Mouse (Mus musculus): ENCODE results near the gene Pus10. TPM values are rescaled to one million over a fixed set of nuclear protein-coding genes. Genes with fewer than 3 reads are reported as not detected.
A peak's percentile ranks its signal among the peaks of the same experiment; 100 is the strongest.

Pus10 gene
- polyA plus RNA-seq, 1 experiment from 2014 or later: 11.1 TPM

- no peaks in the 10 kb centered on the region for H3K4me1 ChIP-seq (ENCODE audit: insufficient read depth, low read depth, low read length)
- H3K4me2 ChIP-seq (replicated peaks; ENCODE audit: low read depth, low read length): no peak overlapping the region
- no peak overlapping the region for H3K27ac ChIP-seq (ENCODE audit: low read length)
- no peaks in the 10 kb centered on the region for H3K27me3 ChIP-seq (replicated peaks; ENCODE audit: insufficient read depth, low read length)
- TF ChIP-seq CTCF (IDR thresholded peaks at IDR 0.05) (no peak), EP300 (IDR thresholded peaks at IDR 0.05) (no peak)
- no peak overlapping the region for H3K4me3 ChIP-seq (ENCODE audit: low read depth, low read length)
- ATAC-seq (no peak), DNase-seq (ENCODE audit: low spot score) (no peak)
- no peaks in the 10 kb centered on the region for H3K9me3 ChIP-seq (ENCODE audit: low read length)
- H3K9ac ChIP-seq (replicated peaks; ENCODE audit: low read depth): no peak overlapping the region
- no peaks in the 10 kb centered on the region for H3K36me3 ChIP-seq (ENCODE audit: insufficient read depth, low read length)
Observed at GRCm38 (mm10) chr11:23647431-23647830, 18.0 kb upstream of the Pus10 start.

GRCm38 (mm10) chr11:23647835-23648234, 17.6 kb upstream of the Pus10 start:
- Histone ChIP-seq H3K4me3 (ENCODE audit: low read depth, low read length) (no peak overlapping the region), H3K36me3 (ENCODE audit: insufficient read depth, low read length) (no peaks in the 10 kb centered on the region), H3K27me3 (replicated peaks; ENCODE audit: insufficient read depth, low read length) (no peaks in the 10 kb centered on the region), H3K27ac (ENCODE audit: low read length) (no peak overlapping the region), H3K9me3 (ENCODE audit: low read length) (no peaks in the 10 kb centered on the region), H3K4me1 (ENCODE audit: insufficient read depth, low read depth, low read length) (no peaks in the 10 kb centered on the region), H3K4me2 (replicated peaks; ENCODE audit: low read depth, low read length) (no peak overlapping the region), H3K9ac (replicated peaks; ENCODE audit: low read depth) (no peak overlapping the region)
- TF ChIP-seq EP300 (IDR thresholded peaks at IDR 0.05): no peak
- TF ChIP-seq CTCF (IDR thresholded peaks at IDR 0.05): no peak
- DNase-seq (ENCODE audit: low spot score) (no peak), ATAC-seq (no peak)
- WGBS: 92% methylated on average over 3 of the region's 3 CpGs

DNA sequence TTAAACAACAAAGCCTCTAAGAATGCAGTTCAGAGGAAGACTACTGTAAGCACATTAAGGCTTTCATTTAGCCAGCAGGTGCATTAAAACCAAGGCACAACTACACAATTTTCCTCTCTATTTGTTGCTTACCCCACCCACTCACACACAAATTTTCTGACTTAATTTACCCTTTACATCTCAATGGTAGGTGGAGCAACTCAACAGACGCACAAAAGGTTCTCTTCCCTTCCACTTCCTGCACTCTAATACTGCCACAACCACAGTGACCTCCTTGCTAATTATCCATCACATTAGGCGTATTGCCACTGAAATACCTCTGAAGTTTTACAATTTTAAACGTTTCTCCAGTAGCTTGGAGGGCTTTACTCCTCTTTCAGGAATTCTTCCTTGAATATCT, 11.8 kb upstream of the Pus10 start:
- no peak overlapping the region for H3K4me3 ChIP-seq (ENCODE audit: low read depth, low read length)
- 73% methylated on average over 3 of the region's 3 CpGs for WGBS
- DNase-seq (ENCODE audit: low spot score): no peak

DNA sequence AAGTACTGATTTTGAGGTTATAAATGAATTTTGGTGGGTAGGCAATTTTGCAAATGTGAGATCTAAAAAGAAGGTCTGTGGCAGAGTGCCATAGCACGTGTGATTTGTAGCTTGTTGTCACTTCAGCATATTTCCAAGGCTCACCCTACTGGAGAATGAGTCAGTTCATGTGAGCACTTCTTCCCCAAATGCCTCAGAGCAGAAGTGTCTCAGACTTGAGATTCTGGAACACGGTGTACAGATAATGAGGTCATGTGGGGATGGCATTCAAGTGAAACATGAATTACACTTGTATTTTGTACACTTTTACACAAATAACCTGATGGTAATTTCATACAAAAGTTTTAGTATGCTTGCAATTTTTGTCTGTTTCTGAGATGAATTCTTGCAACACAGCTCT, 7.7 kb upstream of the Pus10 start:
- H3K9me3 ChIP-seq (ENCODE audit: low read length): no peaks in the 10 kb centered on the region
- TF ChIP-seq EP300 (IDR thresholded peaks at IDR 0.05): peak; percentile 65; the same call in 1 of the 2 replicates
- no peak for TF ChIP-seq CTCF (IDR thresholded peaks at IDR 0.05)
- H3K27ac ChIP-seq (ENCODE audit: low read length): no peak overlapping the region
- no peak overlapping the region for H3K4me2 ChIP-seq (replicated peaks; ENCODE audit: low read depth, low read length)
- ATAC-seq (peak; percentile 53), DNase-seq (ENCODE audit: low spot score) (peak; percentile 17)
- H3K27me3 ChIP-seq (replicated peaks; ENCODE audit: insufficient read depth, low read length): no peaks in the 10 kb centered on the region
- WGBS: 66% methylated on average over 2 of the region's 2 CpGs
- no peak overlapping the region for H3K4me3 ChIP-seq (ENCODE audit: low read depth, low read length)
- peaks cover 3% of the 10 kb centered on the region; the same call in 1 of the 2 replicates for H3K4me1 ChIP-seq (ENCODE audit: insufficient read depth, low read depth, low read length)
- no peak overlapping the region for H3K9ac ChIP-seq (replicated peaks; ENCODE audit: low read depth)
- no peaks in the 10 kb centered on the region for H3K36me3 ChIP-seq (ENCODE audit: insufficient read depth, low read length)

More for the DNA sequence above, 11.8 kb upstream of the Pus10 start:
- Histone ChIP-seq H3K36me3 (ENCODE audit: insufficient read depth, low read length) (no peaks in the 10 kb centered on the region), H3K27ac (ENCODE audit: low read length) (no peak overlapping the region), H3K9me3 (ENCODE audit: low read length) (no peaks in the 10 kb centered on the region), H3K4me1 (ENCODE audit: insufficient read depth, low read depth, low read length) (no peaks in the 10 kb centered on the region), H3K9ac (replicated peaks; ENCODE audit: low read depth) (no peak overlapping the region), H3K27me3 (replicated peaks; ENCODE audit: insufficient read depth, low read length) (no peaks in the 10 kb centered on the region), H3K4me2 (replicated peaks; ENCODE audit: low read depth, low read length) (no peak overlapping the region)
- no peak for TF ChIP-seq CTCF (IDR thresholded peaks at IDR 0.05)
- no peak for TF ChIP-seq EP300 (IDR thresholded peaks at IDR 0.05)
- ATAC-seq: no peak

DNA sequence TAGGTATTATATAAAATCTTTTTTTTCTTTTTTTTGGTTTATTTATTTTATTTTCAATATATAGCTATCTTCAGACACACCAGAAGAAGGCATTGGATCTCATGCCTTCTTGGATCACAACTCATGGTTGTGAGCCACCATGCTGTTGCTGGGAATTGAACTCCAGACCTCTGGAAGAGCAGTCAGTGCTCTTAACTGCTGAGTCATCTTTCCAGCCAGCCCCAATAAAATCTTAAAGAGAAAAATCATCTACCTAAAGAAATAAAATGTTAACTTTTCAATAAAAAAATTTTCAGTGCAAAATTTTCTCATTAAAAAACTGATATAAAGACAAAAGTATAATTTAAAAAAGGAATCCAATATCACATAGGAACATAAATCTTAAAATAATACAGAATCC, 1.2 kb upstream of the Pus10 start:
- Histone ChIP-seq H3K9me3 (ENCODE audit: low read length) (no peaks in the 10 kb centered on the region), H3K9ac (replicated peaks; ENCODE audit: low read depth) (no peak overlapping the region), H3K36me3 (ENCODE audit: insufficient read depth, low read length) (no peaks in the 10 kb centered on the region), H3K4me2 (replicated peaks; ENCODE audit: low read depth, low read length) (no peak overlapping the region), H3K4me3 (ENCODE audit: low read depth, low read length) (no peak overlapping the region), H3K4me1 (ENCODE audit: insufficient read depth, low read depth, low read length) (peaks cover 6% of the 10 kb centered on the region; the same call in 1 of the 2 replicates), H3K27me3 (replicated peaks; ENCODE audit: insufficient read depth, low read length) (no peaks in the 10 kb centered on the region), H3K27ac (ENCODE audit: low read length) (no peak overlapping the region)
- no peak for ATAC-seq
- TF ChIP-seq CTCF (IDR thresholded peaks at IDR 0.05) (no peak), EP300 (IDR thresholded peaks at IDR 0.05) (no peak)
- DNase-seq (ENCODE audit: low spot score): no peak

DNA sequence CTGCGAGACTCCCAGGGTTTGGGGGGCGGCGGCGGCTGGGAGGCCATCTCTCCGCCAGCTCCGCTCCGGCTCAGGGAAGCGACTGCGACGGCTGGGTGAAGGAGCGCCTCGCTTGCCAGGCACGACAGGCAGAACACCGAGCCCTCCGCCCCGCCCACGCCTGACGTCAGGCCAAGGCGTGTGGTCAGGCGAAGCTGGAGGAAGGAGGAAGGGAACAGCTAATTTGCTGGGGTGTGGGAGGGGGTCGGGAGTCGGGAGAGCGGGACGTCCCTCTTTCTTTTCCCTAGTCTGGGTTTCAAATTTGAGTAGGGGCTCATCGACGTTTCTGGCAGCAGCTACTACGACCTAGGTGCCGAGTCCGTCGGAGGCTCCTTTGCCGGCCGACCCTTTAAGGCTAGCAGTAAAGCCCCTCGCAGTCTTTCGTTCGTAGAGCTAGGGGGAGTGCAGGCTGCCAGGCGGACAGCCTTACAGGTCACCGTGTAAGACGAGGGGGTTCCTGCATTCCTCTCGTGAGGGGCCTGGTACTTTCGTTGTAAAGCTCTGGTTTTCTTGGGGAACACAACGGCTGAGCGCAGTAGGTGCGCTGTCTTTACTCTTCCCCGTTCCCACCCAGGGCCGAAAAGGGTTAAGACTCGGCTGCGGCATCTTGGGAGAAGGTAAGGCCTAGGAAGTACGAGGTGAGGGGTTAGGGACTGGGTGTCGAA, 476 bp downstream of the Pus10 start, which contains the start of gene Pex13:
Gene Pex13 (minus strand): TSS at position 162 of the 704 bp plus-strand sequence.
- no peaks in the 10 kb centered on the region for H3K9me3 ChIP-seq (ENCODE audit: low read length)
- no peaks in the 10 kb centered on the region for H3K36me3 ChIP-seq (ENCODE audit: insufficient read depth, low read length)
- H3K4me3 ChIP-seq (ENCODE audit: low read depth, low read length): peak within 1 kb of the TSS; percentile 70
- peak; percentile 97 for ATAC-seq
- peak within 1 kb of the TSS; percentile 98 for H3K27ac ChIP-seq (ENCODE audit: low read length)
- under 1% methylated on average over 49 of the region's 49 CpGs for WGBS
- DNase-seq (ENCODE audit: low spot score): peak; percentile 96
- TF ChIP-seq CTCF (IDR thresholded peaks at IDR 0.05) (peak; percentile 17; the same call in 1 of the 2 replicates), EP300 (IDR thresholded peaks at IDR 0.05) (no peak)
- no peaks in the 10 kb centered on the region for H3K27me3 ChIP-seq (replicated peaks; ENCODE audit: insufficient read depth, low read length)
- peaks cover 3% of the 10 kb centered on the region; the same call in 1 of the 2 replicates for H3K4me1 ChIP-seq (ENCODE audit: insufficient read depth, low read depth, low read length)
- peak within 1 kb of the TSS; percentile 83 for H3K9ac ChIP-seq (replicated peaks; ENCODE audit: low read depth)
- peak within 1 kb of the TSS; percentile 60 for H3K4me2 ChIP-seq (replicated peaks; ENCODE audit: low read depth, low read length)
